Mouse (Mus musculus) stomach, embryonic 15.5 days (tissue): Measurements from ENCODE around the gene Smyd3. TPM values are rescaled to one million over a fixed set of nuclear protein-coding genes. Genes with fewer than 3 reads are reported as not detected.
"Not testable (repeated sequence)": the region's sequence is repeated elsewhere in the genome, so short reads cannot be mapped to it uniquely, and the experiment has no call there.

Source experiments
- ATAC-seq: fragments of 200-750 bp; cut with Nextera tagmentation; 2 replicates; pipeline ENCODE4 v1.8.0; 2017; ENCODE audit warnings: low read depth, moderate number of reproducible peaks, moderate TSS enrichment; ENCODE audit not compliant: insufficient read depth, low FRiP score
- H3K27ac ChIP-seq: fragments of 300-500 bp; sonication (generic); 2 replicates; pipeline ENCODE4 v1.5.1; 2015; ENCODE audit warnings: mild to moderate bottlenecking, inconsistent platforms
- H3K27me3 ChIP-seq: fragments of 300-500 bp; sonication (generic); replicated peaks from 2 replicates; pipeline ENCODE4 v1.6.1; 2015; ENCODE audit warnings: inconsistent platforms
- H3K36me3 ChIP-seq: fragments of 300-500 bp; sonication (generic); 2 replicates; pipeline ENCODE4 v1.6.1; 2015; ENCODE audit warnings: inconsistent platforms
- H3K4me1 ChIP-seq: fragments of 300-500 bp; sonication (generic); 2 replicates; pipeline ENCODE4 v1.6.1; 2015; ENCODE audit warnings: inconsistent platforms
- H3K4me2 ChIP-seq: fragments of 300-500 bp; sonication (generic); 2 replicates; pipeline ENCODE4 v1.6.1; 2015; ENCODE audit warnings: mild to moderate bottlenecking, inconsistent platforms
- H3K4me3 ChIP-seq: fragments of 300-500 bp; sonication (generic); replicated peaks from 2 replicates; pipeline ENCODE4 v1.5.1; 2015; ENCODE audit warnings: inconsistent platforms
- H3K9ac ChIP-seq: fragments of 300-500 bp; sonication (generic); 2 replicates; pipeline ENCODE4 v1.6.1; 2015; ENCODE audit warnings: inconsistent platforms
- H3K9me3 ChIP-seq: fragments of 300-500 bp; sonication (generic); 2 replicates; pipeline ENCODE4 v1.6.1; 2016; ENCODE audit warnings: inconsistent platforms
- WGBS: fragments of 180-500 bp; shearing (Covaris S2); methylation state at CpG from one replicate; pipeline ENCODE4 v1.1.7; 2015; 5-methylcytosine and 5-hydroxymethylcytosine counted together
- polyA plus RNA-seq: library from polyadenylated mRNA; unstranded; fragments of >200 nt; fragmentation: Nextera tagmentation; extraction: Ambion mirVana; gene quantifications from 2 replicates; pipeline ENCODE4 v1.2.1, GENCODE M21; 2015

The Smyd3 gene
- polyA plus RNA-seq, 1 experiment from 2014 or later = 19.6 TPM

DNA sequence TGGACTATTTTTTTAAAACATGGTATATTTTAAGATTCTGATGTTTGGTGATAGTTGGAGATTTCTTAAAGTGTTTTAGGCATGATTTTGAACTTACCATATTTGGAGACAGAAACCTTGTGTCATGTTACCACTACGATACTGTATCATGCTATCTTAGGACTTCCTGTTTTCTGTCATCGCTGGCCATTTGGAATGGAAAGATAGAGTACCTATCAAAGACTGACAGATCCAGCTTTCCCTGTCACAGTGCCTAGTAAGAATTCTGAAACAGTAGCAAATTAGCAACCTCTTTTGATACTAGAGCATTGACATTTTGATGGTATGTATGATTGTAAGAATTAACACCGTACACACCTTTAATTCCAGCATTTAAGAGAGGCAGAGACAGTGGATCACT lies 33.5 kb upstream of the Smyd3 start:
- Histone ChIP-seq H3K9ac (no peak overlapping the region), H3K4me3 (no peak overlapping the region), H3K27ac (no peak overlapping the region), H3K4me2 (no peak overlapping the region), H3K4me1 (peaks cover 16% of the 10 kb centered on the region), H3K27me3 (no peaks in the 10 kb centered on the region), H3K36me3 (no peaks in the 10 kb centered on the region), H3K9me3 (no peaks in the 10 kb centered on the region)
- ATAC-seq = peak; percentile 45; the same call in 1 of the 2 replicates
- WGBS = 76% methylated on average over 3 of the region's 3 CpGs

- ATAC-seq = no peak
- no peaks in the 10 kb centered on the region for H3K9me3 ChIP-seq
- no peak overlapping the region for H3K9ac ChIP-seq
- no peak overlapping the region for H3K4me2 ChIP-seq
- H3K4me3 ChIP-seq = no peak overlapping the region
- WGBS = 87% methylated on average over 5 of the region's 5 CpGs
- H3K36me3 ChIP-seq = no peaks in the 10 kb centered on the region
- no peaks in the 10 kb centered on the region for H3K27me3 ChIP-seq
- peaks cover 24% of the 10 kb centered on the region for H3K4me1 ChIP-seq
- no peak overlapping the region for H3K27ac ChIP-seq
These were observed 31.3 kb upstream of the Smyd3 start for GRCm38 (mm10) chr1:179548996-179549752.

- ATAC-seq = no peak
- H3K27me3 ChIP-seq = no peaks in the 10 kb centered on the region
- H3K4me2 ChIP-seq = peak overlapping the region; percentile 55
- H3K4me3 ChIP-seq = no peak overlapping the region
- H3K4me1 ChIP-seq = peaks cover 24% of the 10 kb centered on the region
- no peaks in the 10 kb centered on the region for H3K9me3 ChIP-seq
- no peaks in the 10 kb centered on the region for H3K36me3 ChIP-seq
- no peak overlapping the region for H3K9ac ChIP-seq
- WGBS = 58% methylated on average over 11 of the region's 11 CpGs
- H3K27ac ChIP-seq = no peak overlapping the region; the same call in 1 of the 2 replicates
These were observed 30.4 kb upstream of the Smyd3 start for GRCm38 (mm10) chr1:179548220-179548619.

DNA sequence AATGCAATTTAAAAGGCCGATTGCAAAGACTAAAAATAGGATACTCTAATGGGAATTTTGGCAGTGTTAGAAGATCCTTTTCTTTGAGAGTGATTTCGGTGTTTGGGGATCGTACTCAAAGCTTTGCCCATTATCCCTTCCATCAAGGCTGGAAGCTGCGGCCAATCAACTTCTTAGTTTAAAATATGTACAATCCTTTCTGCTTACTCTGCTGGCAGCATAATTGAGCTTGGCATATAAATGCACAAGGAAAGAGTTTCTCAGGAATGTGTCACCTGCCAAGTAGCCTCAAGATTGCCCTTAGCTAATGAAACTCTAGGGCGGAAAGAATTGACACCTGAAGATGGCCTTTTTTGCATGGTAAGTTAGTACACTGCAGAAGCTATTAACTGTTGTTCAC lies 29.3 kb upstream of the Smyd3 start:
- no peak overlapping the region for H3K27ac ChIP-seq
- H3K4me3 ChIP-seq = peak overlapping the region; percentile 85
- no peaks in the 10 kb centered on the region for H3K27me3 ChIP-seq
- H3K9me3 ChIP-seq = no peaks in the 10 kb centered on the region
- H3K4me1 ChIP-seq = peaks cover 20% of the 10 kb centered on the region
- no peak for ATAC-seq
- no peaks in the 10 kb centered on the region for H3K36me3 ChIP-seq
- H3K9ac ChIP-seq = peak overlapping the region; percentile 86; the same call in 1 of the 2 replicates
- H3K4me2 ChIP-seq = peak overlapping the region; percentile 55
- WGBS = 10% methylated on average over 5 of the region's 5 CpGs

GRCm38 (mm10) chr1:179546551-179546917 lies 28.7 kb upstream of the Smyd3 start:
- peak overlapping the region; percentile 95 for H3K27ac ChIP-seq
- 0% methylated on average over 40 of the region's 44 CpGs for WGBS
- peak overlapping the region; percentile 85 for H3K4me3 ChIP-seq
- peak overlapping the region; percentile 55 for H3K4me2 ChIP-seq
- H3K9ac ChIP-seq = peak overlapping the region; percentile 86
- no peaks in the 10 kb centered on the region for H3K9me3 ChIP-seq
- H3K36me3 ChIP-seq = no peaks in the 10 kb centered on the region
- H3K27me3 ChIP-seq = no peaks in the 10 kb centered on the region
- H3K4me1 ChIP-seq = peaks cover 20% of the 10 kb centered on the region
- peak; percentile 80 for ATAC-seq

- Histone ChIP-seq H3K4me2 (peak within 1 kb of the TSS; percentile 66), H3K9ac (peak within 1 kb of the TSS; percentile 86), H3K4me1 (peaks cover 20% of the 10 kb centered on the region), H3K4me3 (peak within 1 kb of the TSS; percentile 85), H3K27ac (peak within 1 kb of the TSS; percentile 95)
- H3K27me3 ChIP-seq, H3K9me3 ChIP-seq, H3K36me3 ChIP-seq: not testable (repeated sequence)
- WGBS = under 1% methylated on average over 69 of the region's 69 CpGs
- ATAC-seq = peak; percentile 99
These were observed 28.1 kb upstream of the Smyd3 start, which contains the start of the genes Tfb2m and Cnst for GRCm38 (mm10) chr1:179545768-179546550. Tfb2m (minus strand) TSS chr1:179546267. Cnst (plus strand) TSS chr1:179546370.

DNA sequence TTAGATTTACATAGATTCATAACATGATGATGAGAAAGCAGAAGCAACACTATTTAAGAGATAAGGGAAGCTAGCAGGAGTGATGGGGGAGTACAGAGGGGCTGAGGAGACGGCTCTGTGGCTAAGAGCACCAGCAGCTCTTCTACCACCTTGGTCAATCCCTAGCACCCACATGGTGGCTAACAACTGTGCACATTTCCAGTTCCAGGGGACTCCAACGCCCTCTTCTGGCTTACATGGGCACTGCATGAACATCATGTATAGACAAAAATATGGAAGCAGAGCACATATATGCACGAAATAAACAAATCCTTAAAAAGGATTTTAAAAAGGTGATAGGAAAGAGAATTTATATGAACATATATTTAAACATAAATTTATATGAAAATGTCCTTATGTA lies 23.7 kb upstream of the Smyd3 start:
- 62% methylated on average over 3 of the region's 3 CpGs for WGBS
- Histone ChIP-seq H3K9me3 (no peaks in the 10 kb centered on the region), H3K4me2 (no peak overlapping the region), H3K9ac (no peak overlapping the region), H3K36me3 (no peaks in the 10 kb centered on the region; the same call in 1 of the 2 replicates), H3K27ac (no peak overlapping the region), H3K4me1 (0 out of 2 replicates have a peak, but pooled peaks cover 8% of the 10 kb centered on the region), H3K27me3 (no peaks in the 10 kb centered on the region), H3K4me3 (no peak overlapping the region)
- ATAC-seq = no peak

GRCm38 (mm10) chr1:179539887-179540286 lies 22.0 kb upstream of the Smyd3 start:
- H3K27me3 ChIP-seq = no peaks in the 10 kb centered on the region
- H3K36me3 ChIP-seq = no peaks in the 10 kb centered on the region; the same call in 1 of the 2 replicates
- WGBS = 79% methylated on average over 3 of the region's 3 CpGs
- H3K4me2 ChIP-seq = no peak overlapping the region
- H3K9me3 ChIP-seq = no peaks in the 10 kb centered on the region
- no peak overlapping the region for H3K27ac ChIP-seq
- H3K4me1 ChIP-seq = 0 out of 2 replicates have a peak, but pooled peaks cover 5% of the 10 kb centered on the region
- no peak overlapping the region for H3K9ac ChIP-seq
- no peak overlapping the region for H3K4me3 ChIP-seq
- no peak for ATAC-seq

DNA sequence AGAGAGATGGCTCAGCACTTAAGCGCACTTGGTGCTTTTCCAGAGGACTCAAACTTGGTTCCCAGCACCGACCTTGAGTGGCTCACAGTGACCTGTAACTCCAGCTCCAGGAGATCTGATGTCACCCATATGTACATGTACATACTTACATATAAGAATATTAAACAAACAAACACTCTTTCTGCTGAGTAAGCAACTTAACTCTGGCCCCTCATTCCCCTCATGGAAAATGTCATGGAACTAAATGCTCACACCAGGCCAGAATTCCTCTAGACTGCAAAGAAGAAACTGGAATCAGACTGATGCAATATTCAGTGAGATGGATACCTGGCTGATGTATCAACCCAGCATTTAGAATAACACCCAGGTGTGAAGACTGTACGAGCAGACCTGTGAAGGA lies 21.2 kb upstream of the Smyd3 start:
- H3K27ac ChIP-seq = no peak overlapping the region
- no peaks in the 10 kb centered on the region for H3K4me1 ChIP-seq
- no peak overlapping the region for H3K4me2 ChIP-seq
- H3K9me3 ChIP-seq = no peaks in the 10 kb centered on the region
- ATAC-seq = no peak
- H3K36me3 ChIP-seq = no peaks in the 10 kb centered on the region; the same call in 1 of the 2 replicates
- no peak overlapping the region for H3K4me3 ChIP-seq
- WGBS = 88% methylated on average over 3 of the region's 3 CpGs
- H3K9ac ChIP-seq = no peak overlapping the region
- no peaks in the 10 kb centered on the region for H3K27me3 ChIP-seq

DNA sequence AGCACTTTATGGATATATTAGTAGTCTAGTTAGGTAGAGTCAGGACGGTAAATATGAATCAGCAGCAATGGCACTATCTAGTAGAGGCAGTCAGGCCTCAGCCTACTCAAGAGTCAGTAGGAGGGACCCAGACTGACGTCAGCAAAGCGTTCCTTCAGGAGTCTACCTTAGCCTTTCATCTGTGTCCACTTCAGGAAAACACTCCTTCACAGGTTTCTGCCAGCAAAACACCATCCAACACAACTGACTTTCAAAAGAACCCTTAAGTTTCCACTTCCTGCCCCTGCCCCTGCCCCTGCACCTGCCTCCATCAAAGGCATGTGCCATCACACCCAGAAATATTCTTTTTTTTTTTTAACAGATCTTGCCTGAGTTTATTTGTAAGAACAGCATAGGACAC lies 2.1 kb upstream of the Smyd3 start:
- H3K27me3 ChIP-seq = no peaks in the 10 kb centered on the region
- H3K27ac ChIP-seq = no peak overlapping the region
- WGBS = 77% methylated on average over 3 of the region's 3 CpGs
- H3K4me2 ChIP-seq = no peak overlapping the region
- no peak overlapping the region for H3K9ac ChIP-seq
- H3K9me3 ChIP-seq = no peaks in the 10 kb centered on the region
- ATAC-seq = no peak
- no peaks in the 10 kb centered on the region for H3K36me3 ChIP-seq
- no peak overlapping the region for H3K4me3 ChIP-seq
- H3K4me1 ChIP-seq = peaks cover 5% of the 10 kb centered on the region; the same call in 1 of the 2 replicates

DNA sequence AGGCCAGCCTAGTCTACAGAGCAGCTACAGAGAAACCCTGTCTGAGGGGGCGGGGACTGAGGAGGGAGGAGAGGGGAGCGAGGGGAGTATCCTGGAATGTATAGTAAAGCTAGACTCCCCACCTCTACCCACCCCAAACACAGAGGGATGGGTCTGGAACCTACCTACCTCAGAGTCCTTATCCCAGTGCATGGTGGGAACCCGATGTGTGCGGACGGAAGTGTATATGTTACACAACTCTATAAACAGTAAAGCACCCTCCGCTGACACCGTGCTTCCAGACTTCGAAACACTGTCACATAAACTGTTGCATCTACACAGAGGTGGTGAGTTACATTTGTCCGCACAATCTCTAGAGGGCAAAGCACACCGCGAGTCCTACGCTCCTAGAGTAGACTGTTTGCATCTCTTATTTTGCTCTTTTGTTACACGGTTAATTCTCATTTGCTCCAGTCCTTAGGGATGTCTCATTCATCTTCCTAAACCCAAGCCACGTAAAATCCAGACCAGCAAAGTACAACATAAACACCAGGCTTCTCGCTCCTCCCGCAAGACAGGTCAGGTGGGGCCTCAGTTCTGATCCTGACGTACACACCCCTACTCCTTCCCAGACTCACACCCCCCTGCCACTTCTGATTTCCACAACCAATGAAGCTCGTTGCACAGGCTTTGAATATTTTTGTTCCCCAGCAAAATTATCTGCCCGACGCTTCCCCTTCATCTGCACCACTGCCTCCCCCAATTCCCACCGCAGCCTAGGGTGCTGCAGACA lies 714 bp downstream of the Smyd3 start:
- Histone ChIP-seq H3K36me3 (no peaks in the 10 kb centered on the region), H3K4me3 (peak overlapping the region; percentile 83), H3K9me3 (no peaks in the 10 kb centered on the region), H3K4me2 (peak overlapping the region; percentile 94), H3K9ac (peak overlapping the region; percentile 65), H3K27ac (peak overlapping the region; percentile 69), H3K27me3 (no peaks in the 10 kb centered on the region), H3K4me1 (peaks cover 5% of the 10 kb centered on the region; the same call in 1 of the 2 replicates)
- ATAC-seq = peak; percentile 72
- under 1% methylated on average over 21 of the region's 21 CpGs for WGBS
